Mouse (Mus musculus): Measurements from ENCODE around the gene Dscaml1. TPM values are rescaled to one million over a fixed set of nuclear protein-coding genes. Genes with fewer than 3 reads are reported as not detected.

The Dscaml1 gene
- polyA plus RNA-seq, 1 experiment from 2014 or later = 24.3 TPM

GRCm38 (mm10) chr9:45501295-45501927, 75.0 kb downstream of the Dscaml1 start:
- WGBS = 74% methylated on average over 5 of the region's 5 CpGs
- Histone ChIP-seq H3K27ac (ENCODE audit: low read depth, low read length) (no peak overlapping the region), H3K4me3 (ENCODE audit: low read depth, low read length) (no peak overlapping the region), H3K4me2 (ENCODE audit: low read depth, low read length) (no peak overlapping the region), H3K9me3 (ENCODE audit: control insufficient read depth, low read length) (no peaks in the 10 kb centered on the region), H3K27me3 (ENCODE audit: control insufficient read depth, insufficient read depth, low read length) (no peaks in the 10 kb centered on the region), H3K36me3 (ENCODE audit: control insufficient read depth, insufficient read depth, low read length) (no peaks in the 10 kb centered on the region), H3K4me1 (ENCODE audit: control insufficient read depth, insufficient read depth, low read length) (peaks cover 6% of the 10 kb centered on the region; the same call in 1 of the 2 replicates), H3K9ac (replicated peaks; ENCODE audit: low read depth, low read length) (no peak overlapping the region)
- ATAC-seq (ENCODE audit: low read depth) = no peak

DNA sequence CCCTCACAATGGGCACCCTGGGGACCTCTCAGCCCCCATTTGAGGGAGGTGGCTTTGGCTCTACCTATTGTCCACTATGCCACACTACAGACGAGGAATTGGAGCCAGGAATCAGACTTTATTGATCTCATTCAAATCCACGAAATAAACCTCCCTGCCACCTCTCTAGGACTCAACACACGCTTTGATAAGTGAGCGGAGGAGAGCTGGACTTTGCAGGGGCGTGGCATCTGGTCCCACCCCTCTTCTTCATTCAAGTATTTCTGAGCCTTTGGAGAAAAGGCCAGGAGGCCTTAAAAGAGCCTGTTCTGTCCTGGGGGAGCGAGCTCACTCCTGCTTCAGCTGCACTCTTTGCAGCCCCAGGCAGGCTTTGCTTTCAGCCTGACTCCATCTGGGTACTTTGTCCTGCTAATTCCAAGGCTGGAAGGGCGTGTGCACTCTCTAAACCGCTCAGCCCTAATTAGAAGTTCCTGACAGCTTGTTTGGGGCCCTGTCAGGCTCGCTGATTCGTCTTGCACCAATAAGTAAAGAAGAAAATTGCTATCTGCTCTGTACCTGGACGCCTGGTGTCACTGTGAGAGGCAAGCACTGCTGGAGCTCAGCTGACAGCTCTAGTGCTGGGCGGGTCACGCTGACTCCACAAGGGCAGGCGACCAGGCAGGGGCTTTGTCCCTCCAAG, 75.7 kb downstream of the Dscaml1 start:
- no peak overlapping the region for H3K27ac ChIP-seq (ENCODE audit: low read depth, low read length)

DNA sequence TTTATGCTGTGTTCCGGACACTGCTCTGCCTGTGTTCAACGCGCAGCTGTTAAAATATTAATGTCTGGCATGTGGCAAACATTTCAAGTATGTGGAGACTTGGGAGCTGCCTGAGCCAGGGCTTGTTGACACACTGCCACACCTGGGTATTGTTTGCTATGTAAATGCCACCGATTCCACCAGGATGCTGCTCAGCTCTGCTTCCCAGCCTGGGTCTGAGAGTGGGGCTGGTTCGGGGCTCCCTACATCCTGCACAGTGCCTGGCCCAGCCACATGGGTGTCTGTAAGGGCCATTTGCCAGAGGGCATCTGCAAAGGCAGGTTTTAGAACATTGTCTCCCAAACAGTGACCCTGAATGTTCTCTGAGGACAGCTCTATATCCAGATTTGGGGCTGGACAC, 78.5 kb downstream of the Dscaml1 start:
- Histone ChIP-seq H3K4me1 (ENCODE audit: control insufficient read depth, insufficient read depth, low read length) (peaks cover 12% of the 10 kb centered on the region; the same call in 1 of the 2 replicates), H3K9me3 (ENCODE audit: control insufficient read depth, low read length) (no peaks in the 10 kb centered on the region), H3K9ac (replicated peaks; ENCODE audit: low read depth, low read length) (no peak overlapping the region), H3K27me3 (ENCODE audit: control insufficient read depth, insufficient read depth, low read length) (no peaks in the 10 kb centered on the region), H3K27ac (ENCODE audit: low read depth, low read length) (peak overlapping the region; percentile 57), H3K4me2 (ENCODE audit: low read depth, low read length) (no peak overlapping the region), H3K36me3 (ENCODE audit: control insufficient read depth, insufficient read depth, low read length) (no peaks in the 10 kb centered on the region), H3K4me3 (ENCODE audit: low read depth, low read length) (no peak overlapping the region)
- ATAC-seq (ENCODE audit: low read depth) = peak; percentile 21; the same call in 1 of the 2 replicates
- WGBS = 42% methylated on average over 5 of the region's 5 CpGs

More for the DNA sequence above, 75.7 kb downstream of the Dscaml1 start:
- no peaks in the 10 kb centered on the region for H3K27me3 ChIP-seq (ENCODE audit: control insufficient read depth, insufficient read depth, low read length)
- no peaks in the 10 kb centered on the region for H3K9me3 ChIP-seq (ENCODE audit: control insufficient read depth, low read length)
- H3K4me3 ChIP-seq (ENCODE audit: low read depth, low read length) = no peak overlapping the region
- peaks cover 7% of the 10 kb centered on the region; the same call in 1 of the 2 replicates for H3K4me1 ChIP-seq (ENCODE audit: control insufficient read depth, insufficient read depth, low read length)
- 13% methylated on average over 14 of the region's 14 CpGs for WGBS
- ATAC-seq (ENCODE audit: low read depth) = no peak
- no peaks in the 10 kb centered on the region for H3K36me3 ChIP-seq (ENCODE audit: control insufficient read depth, insufficient read depth, low read length)
- H3K4me2 ChIP-seq (ENCODE audit: low read depth, low read length) = no peak overlapping the region
- no peak overlapping the region for H3K9ac ChIP-seq (replicated peaks; ENCODE audit: low read depth, low read length)

GRCm38 (mm10) chr9:45505487-45505939, 79.1 kb downstream of the Dscaml1 start:
- ATAC-seq (ENCODE audit: low read depth) = peak; percentile 80; the same call in 1 of the 2 replicates
- H3K4me2 ChIP-seq (ENCODE audit: low read depth, low read length) = no peak overlapping the region
- no peak overlapping the region for H3K4me3 ChIP-seq (ENCODE audit: low read depth, low read length)
- no peaks in the 10 kb centered on the region for H3K27me3 ChIP-seq (ENCODE audit: control insufficient read depth, insufficient read depth, low read length)
- no peak overlapping the region for H3K27ac ChIP-seq (ENCODE audit: low read depth, low read length)
- no peaks in the 10 kb centered on the region for H3K9me3 ChIP-seq (ENCODE audit: control insufficient read depth, low read length)
- 52% methylated on average over 4 of the region's 4 CpGs for WGBS
- peaks cover 12% of the 10 kb centered on the region; the same call in 1 of the 2 replicates for H3K4me1 ChIP-seq (ENCODE audit: control insufficient read depth, insufficient read depth, low read length)
- no peak overlapping the region for H3K9ac ChIP-seq (replicated peaks; ENCODE audit: low read depth, low read length)
- no peaks in the 10 kb centered on the region for H3K36me3 ChIP-seq (ENCODE audit: control insufficient read depth, insufficient read depth, low read length)

GRCm38 (mm10) chr9:45507482-45507881, 81.1 kb downstream of the Dscaml1 start:
- H3K27ac ChIP-seq (ENCODE audit: low read depth, low read length) = no peak overlapping the region

DNA sequence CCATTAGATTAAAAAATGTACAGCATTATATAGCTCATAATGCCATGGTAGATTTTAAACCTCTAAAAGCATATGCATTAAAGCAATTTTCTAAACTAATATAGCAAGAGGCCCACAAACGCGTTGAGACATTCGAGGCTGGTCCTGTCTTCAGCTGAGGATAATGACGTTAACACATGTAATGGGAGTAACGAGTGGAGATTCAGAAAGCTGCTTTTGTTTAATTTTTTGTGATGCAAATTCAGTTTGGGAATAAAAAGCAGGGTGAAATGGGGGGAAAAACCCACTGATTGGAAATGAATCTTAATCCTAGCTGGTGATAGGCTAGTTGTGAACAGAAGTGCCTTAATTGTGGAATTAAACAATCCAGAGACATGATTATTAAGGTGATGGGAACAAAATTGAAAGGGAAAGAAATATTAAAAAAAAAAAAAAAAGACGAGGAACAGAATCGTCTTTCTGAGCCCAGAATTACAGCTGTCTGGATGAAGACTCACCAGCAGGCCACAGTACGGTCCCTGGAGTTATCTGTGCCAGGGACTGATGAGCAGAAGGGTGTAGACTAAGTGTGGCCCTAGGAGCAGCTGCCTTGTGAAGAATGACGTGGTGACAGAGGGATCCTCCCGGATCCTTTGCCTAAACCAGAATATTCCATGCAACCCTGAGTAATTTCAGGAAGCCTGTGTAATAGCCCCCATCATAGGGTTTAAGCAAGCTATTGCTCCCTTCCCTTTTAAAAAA, 84.5 kb downstream of the Dscaml1 start:
- 50% methylated on average over 10 of the region's 10 CpGs for WGBS
- Histone ChIP-seq H3K4me3 (ENCODE audit: low read depth, low read length) (no peak overlapping the region), H3K27ac (ENCODE audit: low read depth, low read length) (no peak overlapping the region), H3K4me1 (ENCODE audit: control insufficient read depth, insufficient read depth, low read length) (peaks cover 6% of the 10 kb centered on the region; the same call in 1 of the 2 replicates), H3K36me3 (ENCODE audit: control insufficient read depth, insufficient read depth, low read length) (no peaks in the 10 kb centered on the region), H3K9me3 (ENCODE audit: control insufficient read depth, low read length) (no peaks in the 10 kb centered on the region), H3K4me2 (ENCODE audit: low read depth, low read length) (no peak overlapping the region), H3K27me3 (ENCODE audit: control insufficient read depth, insufficient read depth, low read length) (no peaks in the 10 kb centered on the region), H3K9ac (replicated peaks; ENCODE audit: low read depth, low read length) (no peak overlapping the region)
- ATAC-seq (ENCODE audit: low read depth) = no peak

More at GRCm38 (mm10) chr9:45507482-45507881, 81.1 kb downstream of the Dscaml1 start:
- no peak overlapping the region for H3K9ac ChIP-seq (replicated peaks; ENCODE audit: low read depth, low read length)
- no peaks in the 10 kb centered on the region for H3K36me3 ChIP-seq (ENCODE audit: control insufficient read depth, insufficient read depth, low read length)
- peaks cover 6% of the 10 kb centered on the region; the same call in 1 of the 2 replicates for H3K4me1 ChIP-seq (ENCODE audit: control insufficient read depth, insufficient read depth, low read length)
- H3K4me2 ChIP-seq (ENCODE audit: low read depth, low read length) = no peak overlapping the region
- ATAC-seq (ENCODE audit: low read depth) = no peak
- WGBS = 23% methylated on average over 9 of the region's 9 CpGs
- H3K27me3 ChIP-seq (ENCODE audit: control insufficient read depth, insufficient read depth, low read length) = no peaks in the 10 kb centered on the region
- no peak overlapping the region for H3K4me3 ChIP-seq (ENCODE audit: low read depth, low read length)
- no peaks in the 10 kb centered on the region for H3K9me3 ChIP-seq (ENCODE audit: control insufficient read depth, low read length)

DNA sequence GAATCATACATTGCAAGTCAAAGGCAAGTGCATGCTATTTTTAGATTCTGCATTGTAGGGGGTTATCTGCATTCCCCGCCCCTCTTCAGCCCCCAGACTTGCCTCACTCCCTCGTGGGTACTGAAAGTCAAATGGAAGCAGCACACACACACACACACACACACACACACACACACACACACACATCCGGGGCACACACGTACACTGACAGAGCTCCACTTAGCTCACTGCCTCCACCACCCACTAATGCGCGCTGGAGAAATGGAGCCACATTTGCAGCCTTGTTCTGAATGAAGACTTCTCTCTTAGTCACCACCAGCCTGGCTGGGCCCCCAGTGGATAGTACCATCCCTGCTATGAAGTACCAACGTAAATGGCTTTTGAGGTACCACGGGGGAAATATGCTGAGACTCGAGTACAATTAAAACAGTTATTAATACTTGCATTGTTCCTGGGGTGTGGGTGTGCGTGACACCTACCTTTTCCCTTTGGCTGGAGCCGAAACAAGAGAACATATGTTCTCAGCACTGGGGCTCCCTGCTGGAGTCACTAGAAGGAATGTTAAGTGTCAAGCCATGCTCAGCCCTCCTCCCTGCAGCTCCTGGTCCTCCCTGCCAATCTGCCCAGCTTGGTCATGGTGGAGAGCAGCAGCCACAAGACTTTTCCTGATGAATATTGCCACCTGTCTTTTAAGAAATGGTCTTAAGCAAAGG, 91.7 kb downstream of the Dscaml1 start:
- H3K4me1 ChIP-seq (ENCODE audit: control insufficient read depth, insufficient read depth, low read length) = no peaks in the 10 kb centered on the region
- no peak overlapping the region for H3K4me3 ChIP-seq (ENCODE audit: low read depth, low read length)
- no peaks in the 10 kb centered on the region for H3K9me3 ChIP-seq (ENCODE audit: control insufficient read depth, low read length)
- no peak overlapping the region for H3K4me2 ChIP-seq (ENCODE audit: low read depth, low read length)
- WGBS = 71% methylated on average over 11 of the region's 11 CpGs
- H3K9ac ChIP-seq (replicated peaks; ENCODE audit: low read depth, low read length) = no peak overlapping the region
- H3K27me3 ChIP-seq (ENCODE audit: control insufficient read depth, insufficient read depth, low read length) = no peaks in the 10 kb centered on the region
- no peak overlapping the region for H3K27ac ChIP-seq (ENCODE audit: low read depth, low read length)
- no peaks in the 10 kb centered on the region for H3K36me3 ChIP-seq (ENCODE audit: control insufficient read depth, insufficient read depth, low read length)
- ATAC-seq (ENCODE audit: low read depth) = no peak

DNA sequence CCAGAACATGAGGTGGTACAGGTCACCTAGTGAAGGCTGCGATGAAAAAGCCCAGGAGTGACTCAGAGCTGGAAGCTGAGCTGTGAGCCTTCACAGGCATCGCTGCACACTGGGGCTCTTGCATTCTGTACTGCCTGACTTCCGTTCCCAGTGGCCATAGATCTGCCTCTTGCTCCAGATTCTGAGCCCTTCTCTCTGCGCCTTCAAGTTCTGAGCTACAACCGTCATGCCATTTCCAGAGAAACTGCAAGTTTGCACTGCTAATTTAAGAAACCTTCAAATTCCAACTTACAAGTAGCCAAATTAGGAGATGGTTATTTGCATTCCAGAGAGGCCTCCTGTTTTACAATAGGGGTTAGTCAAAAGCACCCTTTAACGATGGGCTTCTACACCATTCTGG, 93.4 kb downstream of the Dscaml1 start:
- Histone ChIP-seq H3K36me3 (ENCODE audit: control insufficient read depth, insufficient read depth, low read length) (no peaks in the 10 kb centered on the region), H3K4me3 (ENCODE audit: low read depth, low read length) (no peak overlapping the region), H3K27me3 (ENCODE audit: control insufficient read depth, insufficient read depth, low read length) (no peaks in the 10 kb centered on the region), H3K27ac (ENCODE audit: low read depth, low read length) (no peak overlapping the region), H3K4me2 (ENCODE audit: low read depth, low read length) (no peak overlapping the region), H3K9me3 (ENCODE audit: control insufficient read depth, low read length) (no peaks in the 10 kb centered on the region), H3K4me1 (ENCODE audit: control insufficient read depth, insufficient read depth, low read length) (no peaks in the 10 kb centered on the region), H3K9ac (replicated peaks; ENCODE audit: low read depth, low read length) (no peak overlapping the region)
- 61% methylated on average over 6 of the region's 6 CpGs for WGBS
- ATAC-seq (ENCODE audit: low read depth) = no peak
